Comparison of ENCODE assay signal across 12 mouse cellular contexts in the genomic region with DNA sequence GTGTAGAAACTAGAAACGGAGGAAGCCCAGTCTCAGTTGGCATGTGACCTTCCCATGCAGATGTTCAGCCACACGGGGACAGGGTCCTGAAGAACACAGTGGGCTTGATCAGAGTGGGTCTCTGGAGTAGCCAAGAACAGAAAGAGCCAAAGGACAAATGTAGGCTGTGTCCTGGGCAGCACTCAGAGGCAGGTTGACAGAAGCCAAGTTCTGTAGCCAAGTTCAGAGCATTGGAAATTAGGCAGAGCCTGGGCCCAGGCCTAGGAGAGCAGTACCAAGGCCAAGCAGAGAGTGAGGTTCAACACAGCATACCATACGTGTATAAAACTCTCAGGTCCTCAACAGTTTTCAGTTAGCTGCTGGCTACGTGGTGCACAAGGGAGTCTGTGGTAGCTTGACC.
DNase-seq lines count a peak whose midpoint lies in the region.
"Had no signal": no experiment of that assay in that cellular context is flagged by ENCODE, and none has a peak within 500 bp of the region (broad histone marks: within the 10 kb centered on the region; RNA-seq: fewer than 3 reads in every experiment).

No protein-coding gene starts in this region.

- DNase-seq in cerebellum, adult 9-11 months, result peak; percentile 29
- DNase-seq in cerebellum, adult 11 months, result no peak
- DNase-seq in heart, adult 11 months, result peak; percentile 94
- no peak for DNase-seq in heart, postnatal 4 days
- peak; percentile 17 to 60 for DNase-seq in layer of hippocampus, postnatal 14 days (ENCODE audit: low spot score in 2 of 2)
- DNase-seq in layer of hippocampus, adult 18-20 months (ENCODE audit: low spot score in 2 of 2), result no peak
- peak; percentile 35 for DNase-seq in skeletal muscle tissue, adult 2 months (ENCODE audit: low read depth, low spot score)
- DNase-seq: heart, adult 2 months; kidney, adult 11 months; lung, adult 18-20 months; lung, postnatal 14 days; thymus, postnatal 4 days had no signal

Comparison
In these comparisons a context has a peak if more than half of its experiments do, and no peak if none do; other contexts are left out.
1. DNase-seq: peak in cerebellum, adult 9-11 months (single experiment), heart, adult 11 months (single experiment), layer of hippocampus, postnatal 14 days (2 of 2) and skeletal muscle tissue, adult 2 months (single experiment); none in cerebellum, adult 11 months (single experiment), heart, postnatal 4 days (single experiment) and layer of hippocampus, adult 18-20 months (0 of 2).